Mouse (Mus musculus) forebrain, embryonic 11.5 days (tissue): ENCODE measurements around the gene Vac14. TPM values are rescaled to one million over a fixed set of nuclear protein-coding genes. Genes with fewer than 3 reads are reported as not detected.

Experiments used
- ATAC-seq: fragments of 200-750 bp; cut with Nextera tagmentation; replicated peaks from 2 replicates; pipeline ENCODE4 v1.8.0; 2017; ENCODE audit warnings: moderate TSS enrichment; ENCODE audit not compliant: low FRiP score
- DNase-seq: peaks from one replicate; pipeline ENCODE4 v3.0.0-alpha.2; 2017; ENCODE audit warnings: low spot score
- H3K27ac ChIP-seq: fragments of 300-500 bp; sonication (generic); 2 replicates; pipeline ENCODE4 v1.5.1; 2014; ENCODE audit warnings: low read depth, low read length
- H3K27me3 ChIP-seq: fragments of 300-500 bp; sonication (generic); 2 replicates; pipeline ENCODE4 v1.6.1; 2014; ENCODE audit warnings: mild to moderate bottlenecking, low read length, mixed read lengths; ENCODE audit not compliant: control insufficient read depth, insufficient read depth
- H3K36me3 ChIP-seq: fragments of 300-500 bp; sonication (generic); 2 replicates; pipeline ENCODE4 v1.6.1; 2014; ENCODE audit warnings: mild to moderate bottlenecking, low read length, moderate library complexity, mixed read lengths; ENCODE audit not compliant: control insufficient read depth, insufficient read depth
- H3K4me1 ChIP-seq: fragments of 300-500 bp; sonication (generic); replicated peaks from 2 replicates; pipeline ENCODE4 v1.6.1; 2014; ENCODE audit warnings: low read length, mixed read lengths; ENCODE audit not compliant: control insufficient read depth, insufficient read depth
- H3K4me2 ChIP-seq: fragments of 300-500 bp; sonication (generic); 2 replicates; pipeline ENCODE4 v1.6.1; 2014; ENCODE audit warnings: low read depth, mild to moderate bottlenecking, low read length, moderate library complexity, mixed read lengths; ENCODE audit not compliant: severe bottlenecking
- H3K4me3 ChIP-seq: fragments of 300-500 bp; sonication (generic); 2 replicates; pipeline ENCODE4 v1.5.1; 2014; ENCODE audit warnings: low read depth, low read length
- H3K9ac ChIP-seq: fragments of 300-500 bp; sonication (generic); 2 replicates; pipeline ENCODE4 v1.6.1; 2014; ENCODE audit warnings: low read length
- H3K9me3 ChIP-seq: fragments of 300-500 bp; sonication (generic); 2 replicates; pipeline ENCODE4 v1.6.1; 2016; ENCODE audit warnings: low read length, mixed read lengths; ENCODE audit not compliant: control insufficient read depth
- whole genome bisulfite sequencing: fragments of 180-500 bp; shearing (Covaris S2); extraction: QIAGEN DNeasy Blood & Tissue Kit; methylation state at CpG from one replicate; pipeline ENCODE4 v1.1.7; 2014; 5-methylcytosine and 5-hydroxymethylcytosine counted together
- polyA plus RNA-seq: library from polyadenylated mRNA; unstranded; fragments of >200 nt; fragmentation: Nextera tagmentation; extraction: Ambion mirVana; gene quantifications from 2 replicates; pipeline ENCODE4 v1.2.1, GENCODE M21; 2014

The Vac14 gene
- polyA plus RNA-seq, 1 experiment from 2014 or later = 31.8 TPM

- H3K9me3 ChIP-seq = no peaks in the 10 kb centered on the region
- no peaks in the 10 kb centered on the region for H3K4me1 ChIP-seq
- ATAC-seq (no peak), DNase-seq (no peak)
- 68% methylated on average over 6 of the region's 6 CpGs for WGBS
- H3K4me3 ChIP-seq = no peak overlapping the region
- H3K9ac ChIP-seq = no peak overlapping the region
- H3K27me3 ChIP-seq = no peaks in the 10 kb centered on the region
- H3K4me2 ChIP-seq = no peak overlapping the region
- H3K36me3 ChIP-seq = no peaks in the 10 kb centered on the region
- H3K27ac ChIP-seq = no peak overlapping the region
Measured at GRCm38 (mm10) chr8:110761988-110762387, 143.6 kb downstream of the Vac14 start.

- no peak overlapping the region for H3K4me3 ChIP-seq
- ATAC-seq = no peak
- no peak for DNase-seq
- no peaks in the 10 kb centered on the region for H3K36me3 ChIP-seq
- no peak overlapping the region for H3K27ac ChIP-seq
- WGBS = 67% methylated on average over 3 of the region's 3 CpGs
- no peaks in the 10 kb centered on the region for H3K9me3 ChIP-seq
- H3K4me1 ChIP-seq = no peaks in the 10 kb centered on the region
- H3K27me3 ChIP-seq = no peaks in the 10 kb centered on the region
- H3K4me2 ChIP-seq = no peak overlapping the region
- H3K9ac ChIP-seq = no peak overlapping the region
Measured at GRCm38 (mm10) chr8:110764671-110765070, 146.3 kb downstream of the Vac14 start.

DNA sequence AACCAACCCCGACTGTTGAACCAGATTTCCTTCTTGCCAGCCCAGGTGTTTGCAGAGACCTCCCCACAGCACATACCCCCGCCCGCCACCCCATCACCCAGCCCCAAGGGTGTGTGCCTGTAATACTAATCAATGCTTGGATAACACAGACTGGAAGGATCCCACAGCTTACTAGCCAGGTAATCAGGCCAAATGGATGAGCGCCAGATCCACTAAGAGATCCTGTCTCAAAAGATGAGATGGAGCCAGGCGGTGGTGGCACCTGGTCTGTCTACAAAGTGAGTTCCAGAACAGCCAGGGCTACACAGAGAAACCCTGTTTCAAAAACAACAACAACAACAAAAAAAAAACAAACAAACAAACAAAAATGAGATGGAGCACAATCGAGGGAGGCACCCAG lies 148.9 kb downstream of the Vac14 start:
- Histone ChIP-seq H3K4me3 (no peak overlapping the region), H3K27ac (no peak overlapping the region), H3K9me3 (no peaks in the 10 kb centered on the region), H3K4me2 (no peak overlapping the region), H3K36me3 (no peaks in the 10 kb centered on the region), H3K27me3 (no peaks in the 10 kb centered on the region), H3K9ac (no peak overlapping the region), H3K4me1 (no peaks in the 10 kb centered on the region)
- no peak for ATAC-seq
- no peak for DNase-seq
- 84% methylated on average over 6 of the region's 6 CpGs for WGBS

Other genes starting within 250 kb of the Vac14 start
- 15.8 and 17.6 TPM in 2 replicates for gene Mtss1l, start 102.9 kb downstream of the Vac14 start, polyA plus RNA-seq
- 0.25 and 0.29 TPM in 2 replicates for gene Il34, start 187.3 kb downstream of the Vac14 start, polyA plus RNA-seq
- 63.9 and 64.3 TPM in 2 replicates for gene Cog4, start 228.0 kb downstream of the Vac14 start, polyA plus RNA-seq
- 231 and 232 TPM in 2 replicates for gene Sf3b3, start 228.2 kb downstream of the Vac14 start, polyA plus RNA-seq